Mouse (Mus musculus) ZHBTc4 (cell line): ENCODE results near the gene Slc30a1.

ENCODE experiments used
- DNase-seq: peaks from one replicate; pipeline ENCODE4 v3.0.0-alpha.2; 2011; ENCODE audit warnings: low read depth, low spot score

Gene Slc30a1

GRCm38 (mm10) chr1:191943638-191944037, 37.1 kb downstream of the Slc30a1 start:
- DNase-seq: no peak

DNA sequence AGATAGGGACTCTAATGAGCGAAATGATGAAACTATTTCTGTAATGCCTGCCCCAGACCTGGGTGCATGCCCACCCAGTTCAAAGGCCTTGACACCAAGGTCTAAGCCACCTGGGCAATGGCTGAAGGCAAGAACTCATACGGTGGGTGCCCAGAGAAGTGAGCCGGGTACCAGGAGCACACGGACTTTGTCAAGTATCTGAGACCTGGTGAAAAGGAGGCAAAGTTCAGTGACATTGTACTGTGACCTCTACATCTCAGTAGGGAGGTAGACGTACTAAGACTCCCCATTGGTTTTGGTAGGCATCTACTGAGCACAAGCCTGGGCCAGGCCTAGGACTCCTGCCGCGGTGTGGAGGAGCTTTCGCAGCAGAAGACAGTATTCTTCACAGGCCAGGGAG, 38.8 kb downstream of the Slc30a1 start:
- DNase-seq: peak; percentile 56

DNA sequence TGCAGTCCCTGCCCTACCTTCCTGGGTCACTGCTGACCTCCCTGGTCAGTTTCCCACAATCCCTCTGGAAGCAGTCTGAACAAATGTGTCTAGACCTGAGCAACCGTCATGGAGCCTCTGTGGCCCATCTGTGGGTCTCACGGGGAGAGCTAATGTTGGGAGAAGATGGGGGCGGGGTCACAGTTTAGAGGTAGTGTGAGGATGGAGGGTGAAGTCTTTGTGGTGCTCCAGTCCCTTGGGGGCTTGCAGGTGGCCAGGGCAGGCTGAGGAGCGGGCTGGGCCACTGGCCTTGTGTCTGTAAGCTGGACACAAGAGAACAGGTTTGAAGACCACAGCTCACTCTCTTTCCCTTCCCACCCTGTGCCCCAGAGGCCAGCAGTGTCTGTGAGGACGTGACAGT, 39.2 kb downstream of the Slc30a1 start:
- peak; percentile 76 for DNase-seq

DNA sequence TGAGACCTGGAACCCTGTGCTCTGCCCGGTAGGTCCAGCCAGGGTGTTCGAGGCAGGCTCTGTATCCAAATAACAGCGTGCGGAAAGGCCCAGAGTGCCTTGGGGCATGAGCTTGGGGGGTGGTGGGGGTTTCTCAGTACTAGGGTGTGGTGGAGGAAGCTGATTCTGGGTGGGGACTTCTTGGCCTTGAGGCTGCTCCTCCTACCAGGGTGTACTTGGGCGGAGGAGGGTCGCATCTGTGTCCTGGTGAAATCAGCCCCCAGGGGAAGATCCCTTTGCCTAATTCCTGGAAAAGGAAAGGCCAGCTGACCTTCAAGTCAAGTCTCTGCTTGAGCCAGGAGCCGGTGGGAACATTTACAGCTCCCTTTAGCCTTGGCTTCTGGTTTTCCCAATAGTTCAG, 39.7 kb downstream of the Slc30a1 start:
- peak; percentile 93 for DNase-seq

DNA sequence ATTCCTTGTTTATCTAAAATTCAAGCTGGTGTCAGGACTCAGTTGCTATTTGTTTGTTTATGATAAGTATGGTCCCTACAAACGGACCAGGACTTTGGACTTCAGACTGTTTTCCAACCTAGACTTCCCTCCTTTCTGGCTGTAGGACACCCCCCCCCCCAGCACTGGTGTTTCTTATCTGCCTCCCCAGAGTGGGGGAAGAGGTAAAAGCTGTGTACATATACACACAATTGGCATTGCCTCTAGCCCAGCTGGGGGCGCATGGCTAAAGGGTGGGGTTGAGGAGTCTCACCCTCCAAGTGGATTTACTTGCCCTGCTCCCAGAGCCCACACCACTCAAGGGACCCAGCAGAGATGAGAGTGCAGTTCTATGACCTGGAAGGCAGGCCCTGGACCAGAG, 40.3 kb downstream of the Slc30a1 start:
- DNase-seq: peak; percentile 42

- DNase-seq: peak; percentile 77
Observed at GRCm38 (mm10) chr1:191947796-191948195, 41.2 kb downstream of the Slc30a1 start.

DNA sequence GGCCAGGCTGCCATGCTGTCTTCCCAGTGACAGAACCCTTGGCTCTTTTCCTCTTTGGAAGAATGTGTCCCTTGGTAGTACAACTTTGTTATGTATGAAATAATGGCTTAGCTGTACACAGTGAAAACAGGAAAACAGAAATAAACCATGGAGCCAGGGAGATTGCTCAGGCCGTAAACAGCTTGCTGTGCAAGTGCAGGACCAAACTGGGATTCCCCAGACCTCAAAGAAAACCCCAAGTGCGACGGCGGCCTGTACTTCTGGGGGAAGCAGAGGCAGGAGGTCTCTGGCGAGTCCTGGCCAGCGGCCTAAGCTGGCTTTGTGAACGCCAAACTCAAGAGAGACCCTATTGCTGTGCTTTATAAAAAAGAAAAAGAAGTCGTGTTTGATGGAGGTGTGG, 42.0 kb downstream of the Slc30a1 start:
- no peak for DNase-seq

DNA sequence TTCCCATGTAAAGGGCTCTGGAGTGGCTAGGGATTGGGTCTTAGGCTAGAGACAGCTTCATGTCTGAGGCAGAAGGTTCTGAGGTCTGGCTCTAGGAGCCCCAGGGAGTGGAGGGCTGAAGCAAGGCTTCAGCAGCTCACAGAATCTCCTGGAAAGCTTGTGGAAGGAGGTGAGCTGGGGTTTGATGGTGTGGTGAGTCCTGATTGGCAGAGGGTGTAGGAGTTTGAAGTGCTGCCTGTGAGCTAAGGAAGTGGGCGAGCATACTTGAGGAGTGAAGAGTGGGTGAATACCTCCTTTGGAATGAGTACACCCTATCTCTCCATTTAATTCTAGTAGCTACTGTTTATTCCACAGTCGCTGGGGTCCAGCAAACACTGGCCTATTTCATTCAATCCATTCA, 44.0 kb downstream of the Slc30a1 start:
- DNase-seq: no peak

- DNase-seq: no peak
Observed at GRCm38 (mm10) chr1:191952733-191953335, 46.3 kb downstream of the Slc30a1 start.

GRCm38 (mm10) chr1:191955101-191955500, 48.5 kb downstream of the Slc30a1 start:
- DNase-seq: peak; percentile 15

DNA sequence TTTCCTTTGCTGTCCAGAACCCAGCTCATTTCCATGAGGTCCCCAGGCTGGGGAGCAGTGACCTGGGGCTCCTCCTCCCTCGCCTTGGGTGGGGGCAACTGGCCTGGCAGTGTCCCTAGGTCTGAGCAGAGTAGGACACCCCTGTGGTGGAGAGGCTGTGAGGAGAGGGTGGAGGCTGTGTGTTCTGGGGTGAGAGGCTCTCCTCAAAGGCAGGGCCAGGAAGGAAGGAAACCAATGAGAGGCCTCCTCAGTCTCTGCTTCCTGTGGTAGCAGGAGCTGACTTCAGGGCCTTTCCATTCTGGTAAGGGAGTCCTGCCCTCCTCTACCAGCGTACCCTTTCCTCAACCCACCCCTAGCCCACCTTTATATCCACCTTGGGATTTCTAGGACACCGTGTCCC, 49.7 kb downstream of the Slc30a1 start:
- no peak for DNase-seq

DNA sequence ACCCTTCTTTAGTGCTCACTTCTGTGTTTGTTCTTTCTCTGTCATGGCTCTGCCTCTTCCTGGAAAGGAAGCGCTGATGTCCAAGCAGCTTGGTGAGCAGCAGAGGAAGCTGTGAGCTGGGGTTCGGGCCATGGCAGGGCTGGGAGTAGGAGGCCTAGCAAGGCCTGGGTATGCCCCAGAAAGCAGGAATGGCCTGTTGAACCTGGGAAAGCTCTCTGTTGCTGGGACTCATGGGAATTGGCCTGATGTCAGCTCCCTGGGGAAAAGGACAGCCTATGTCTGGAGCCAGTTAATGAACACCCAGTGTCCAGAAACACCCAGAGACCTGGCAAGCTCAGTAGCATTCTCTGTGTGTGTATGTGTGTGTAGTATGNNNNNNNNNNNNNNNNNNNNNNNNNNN, 50.3 kb downstream of the Slc30a1 start:
- DNase-seq: no peak

GRCm38 (mm10) chr1:191957321-191957720, 50.8 kb downstream of the Slc30a1 start:
- no peak for DNase-seq

- DNase-seq: no peak
Observed at GRCm38 (mm10) chr1:191960946-191961345, 54.4 kb downstream of the Slc30a1 start.
